Mouse (Mus musculus): ENCODE measurements around the gene Bicc1. TPM values are rescaled to one million over a fixed set of nuclear protein-coding genes. Genes with fewer than 3 reads are reported as not detected.

Gene Bicc1
- 2.9 and 3.1 TPM in 2 replicates for polyA plus RNA-seq (2015; fragmentation: Nextera tagmentation; extraction: Ambion mirVana)

DNA sequence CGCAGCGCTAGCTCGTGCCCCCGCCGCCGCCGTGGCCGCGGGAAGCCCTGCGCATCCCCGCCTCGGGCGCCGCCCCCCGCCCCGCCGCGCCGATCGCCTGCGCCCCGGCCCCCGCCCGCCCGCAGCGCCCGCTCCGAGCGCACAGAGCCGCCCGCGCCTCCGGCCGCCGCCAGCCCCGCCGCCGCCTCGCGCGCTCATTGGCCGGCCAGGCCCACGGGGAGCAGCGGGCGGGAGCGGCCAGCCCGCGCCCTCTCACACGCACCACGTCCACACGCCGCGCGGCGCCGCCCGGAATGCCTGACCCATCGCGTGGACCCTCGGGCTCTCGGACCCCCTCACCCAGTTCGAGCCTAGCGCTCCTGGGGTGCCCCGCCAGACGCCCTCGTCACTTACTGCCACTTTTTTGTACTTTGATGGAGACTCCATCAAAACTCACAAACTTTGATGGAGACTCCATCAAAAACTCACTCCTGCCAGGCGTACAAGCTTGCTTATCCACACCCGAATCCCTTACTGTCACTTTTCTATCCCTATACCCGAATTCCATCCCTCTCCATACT lies at the start of gene Bicc1:
Bicc1 (minus strand) TSS at position 25 of the 560 bp plus-strand sequence.
- DNase-seq (ENCODE audit: low spot score): no peak

DNA sequence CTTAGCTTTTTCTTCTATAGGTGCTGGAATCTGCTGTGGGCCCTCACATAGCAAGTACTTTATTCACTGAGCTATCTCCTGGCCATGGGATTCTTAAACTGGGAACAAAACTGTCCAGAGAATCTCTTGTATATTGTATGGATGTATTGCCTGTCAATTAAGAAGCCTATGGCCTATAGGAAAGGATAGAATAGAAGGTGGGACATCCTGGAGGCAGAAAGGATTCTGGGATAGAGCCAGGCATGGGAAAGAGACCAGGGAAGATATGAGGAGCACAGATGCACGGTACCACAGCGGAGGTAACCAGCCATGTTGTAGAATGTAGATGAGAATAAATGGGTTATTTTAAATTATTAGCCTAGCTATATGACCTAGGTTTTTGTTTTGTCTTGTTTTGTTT lies 42.0 kb upstream of the Bicc1 start:
- no peak for DNase-seq (ENCODE audit: low spot score)

- DNase-seq (ENCODE audit: low spot score): no peak
Measured at GRCm38 (mm10) chr10:71200964-71201363, 41.5 kb upstream of the Bicc1 start.

GRCm38 (mm10) chr10:71198676-71199075 lies 39.2 kb upstream of the Bicc1 start:
- DNase-seq (ENCODE audit: low spot score): no peak

DNA sequence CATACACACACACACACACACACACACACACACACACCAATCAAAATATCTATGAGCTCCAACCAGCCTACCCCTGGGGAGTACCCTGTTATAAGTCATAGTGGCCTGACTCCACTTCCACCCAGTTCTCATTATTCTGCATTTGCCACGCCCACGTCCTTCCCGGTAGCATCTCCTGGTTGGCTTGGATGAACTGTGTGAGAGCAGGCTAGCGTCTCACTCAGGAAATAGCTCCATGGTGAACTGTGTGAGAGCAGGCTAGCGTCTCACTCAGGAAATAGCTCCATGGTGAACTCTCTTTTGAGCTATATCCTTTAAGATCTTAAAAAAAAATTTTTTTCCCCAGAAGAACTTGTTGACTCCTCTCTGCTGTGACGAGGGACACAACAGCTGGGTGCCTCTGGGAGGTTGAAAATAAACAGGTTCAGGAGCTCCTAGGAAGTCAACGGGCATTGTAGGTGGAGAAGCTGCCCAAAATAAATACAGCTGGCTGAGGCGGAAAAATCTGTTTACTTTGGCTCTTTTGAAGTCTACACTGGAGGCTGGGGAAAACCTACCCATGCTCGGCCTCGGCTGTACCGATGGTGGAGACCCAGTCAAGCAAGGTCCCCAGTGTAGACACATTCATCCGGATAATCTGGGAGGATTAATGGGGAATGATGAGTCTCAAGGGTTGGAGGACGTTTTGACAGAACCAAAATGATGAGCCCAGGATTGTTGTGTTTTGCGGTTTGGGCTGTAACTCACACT lies 37.7 kb upstream of the Bicc1 start:
- DNase-seq (ENCODE audit: low spot score): no peak

- no peak for DNase-seq (ENCODE audit: low spot score)
Measured at GRCm38 (mm10) chr10:71195501-71195900, 36.0 kb upstream of the Bicc1 start.

DNA sequence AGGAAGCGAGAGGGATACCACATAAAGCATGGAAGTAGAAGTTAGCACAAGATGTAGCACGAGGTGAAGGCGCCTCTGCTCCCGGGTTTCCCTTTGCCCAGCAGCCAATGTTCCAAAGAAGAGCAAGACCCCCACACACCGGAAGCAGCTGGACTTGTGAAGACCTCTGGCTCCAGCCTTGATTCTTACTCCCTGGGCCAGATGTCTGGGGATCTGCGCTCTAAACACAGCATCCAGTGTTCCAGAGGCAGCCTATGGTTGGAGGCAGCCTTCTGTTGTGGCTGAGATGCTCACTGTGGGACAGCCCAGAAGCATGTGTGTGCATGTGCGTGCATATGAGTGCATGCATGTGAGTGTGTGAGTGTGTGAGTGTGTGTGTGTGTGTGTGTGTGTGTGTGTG lies 35.2 kb upstream of the Bicc1 start:
- DNase-seq (ENCODE audit: low spot score): no peak

DNA sequence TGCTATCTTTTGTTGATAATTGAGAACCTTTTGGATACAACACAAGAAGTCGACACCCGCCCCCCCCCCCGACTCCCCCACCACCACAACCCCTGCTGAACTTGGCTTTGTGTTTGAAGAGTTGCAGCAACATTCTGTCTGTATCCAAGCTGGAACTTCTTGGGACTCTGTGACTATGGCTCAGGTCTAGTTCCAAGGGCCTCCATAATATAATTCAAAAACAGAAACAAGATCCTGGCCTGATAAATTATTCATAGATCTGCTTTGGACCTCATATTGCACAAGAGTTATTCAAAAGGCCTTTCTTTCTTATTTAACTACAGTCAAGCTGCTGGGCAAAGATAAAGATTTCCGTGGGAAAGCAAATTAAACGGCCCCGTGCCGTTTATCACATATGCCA lies 33.8 kb upstream of the Bicc1 start:
- no peak for DNase-seq (ENCODE audit: low spot score)

GRCm38 (mm10) chr10:71192886-71193285 lies 33.4 kb upstream of the Bicc1 start:
- DNase-seq (ENCODE audit: low spot score): no peak

- no peak for DNase-seq (ENCODE audit: low spot score)
Measured at GRCm38 (mm10) chr10:71188681-71189080, 29.2 kb upstream of the Bicc1 start.

DNA sequence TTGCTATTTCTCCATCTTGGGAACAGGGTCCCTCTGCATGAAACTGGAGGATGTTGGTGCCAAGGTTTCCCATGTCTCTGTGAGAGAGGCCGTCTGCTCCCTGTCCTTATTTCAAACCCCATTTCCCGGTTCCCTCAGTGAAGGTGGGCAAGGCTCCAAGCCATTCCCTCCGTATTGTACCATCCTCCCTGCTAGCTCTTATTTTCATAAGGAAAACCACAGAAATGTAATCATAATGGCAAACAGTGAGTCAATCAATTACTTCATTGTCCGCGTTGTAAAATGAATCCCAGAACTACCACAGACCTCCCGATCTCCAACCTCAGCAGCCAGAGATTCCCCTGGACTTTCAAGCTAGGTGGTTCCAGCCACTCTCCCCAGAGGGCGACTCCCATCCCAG lies 25.6 kb upstream of the Bicc1 start:
- no peak for DNase-seq (ENCODE audit: low spot score)

GRCm38 (mm10) chr10:71183339-71184031 lies 24.0 kb upstream of the Bicc1 start:
- no peak for DNase-seq (ENCODE audit: low spot score)

DNA sequence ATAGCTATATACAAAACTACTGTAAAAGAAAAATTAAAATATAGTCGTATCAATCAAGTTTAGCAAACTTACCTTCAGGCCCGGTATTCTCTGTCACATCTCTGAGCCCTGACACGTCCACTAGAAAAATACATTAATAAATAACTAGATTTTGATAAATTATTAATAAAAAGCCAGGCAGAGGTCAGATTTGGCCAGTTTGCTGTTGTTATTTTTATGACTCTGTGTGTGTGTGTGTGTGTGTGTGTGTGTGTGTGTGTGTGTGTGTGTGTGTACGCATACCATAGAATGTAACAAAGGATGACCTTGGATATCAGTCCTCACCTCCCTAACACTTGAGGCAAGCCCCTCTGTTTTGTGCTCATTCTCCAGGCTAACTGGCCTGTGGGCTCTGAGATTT lies 22.4 kb upstream of the Bicc1 start:
- no peak for DNase-seq (ENCODE audit: low spot score)

DNA sequence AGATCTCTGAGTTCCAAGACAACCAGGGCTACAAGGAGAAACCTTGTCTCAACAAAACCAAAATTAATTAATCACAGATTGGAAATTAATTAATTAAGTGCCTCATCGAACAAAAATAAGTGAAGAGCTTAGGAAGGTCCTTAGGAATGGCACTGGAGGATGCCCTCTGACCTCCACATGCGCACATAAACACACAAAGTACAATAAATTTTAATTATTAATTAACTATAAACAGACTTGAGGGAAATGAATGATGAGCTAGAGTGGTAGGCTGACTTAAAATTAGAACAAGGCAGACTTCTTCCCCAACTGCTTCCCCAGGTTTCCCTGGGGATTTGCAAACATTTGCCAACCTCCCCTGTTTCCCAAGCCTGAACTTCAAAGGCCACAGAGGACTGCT lies 21.6 kb upstream of the Bicc1 start:
- DNase-seq (ENCODE audit: low spot score): no peak

GRCm38 (mm10) chr10:71180057-71180456 lies 20.6 kb upstream of the Bicc1 start:
- no peak for DNase-seq (ENCODE audit: low spot score)

GRCm38 (mm10) chr10:71177201-71177600 lies 17.7 kb upstream of the Bicc1 start:
- no peak for DNase-seq (ENCODE audit: low spot score)

DNA sequence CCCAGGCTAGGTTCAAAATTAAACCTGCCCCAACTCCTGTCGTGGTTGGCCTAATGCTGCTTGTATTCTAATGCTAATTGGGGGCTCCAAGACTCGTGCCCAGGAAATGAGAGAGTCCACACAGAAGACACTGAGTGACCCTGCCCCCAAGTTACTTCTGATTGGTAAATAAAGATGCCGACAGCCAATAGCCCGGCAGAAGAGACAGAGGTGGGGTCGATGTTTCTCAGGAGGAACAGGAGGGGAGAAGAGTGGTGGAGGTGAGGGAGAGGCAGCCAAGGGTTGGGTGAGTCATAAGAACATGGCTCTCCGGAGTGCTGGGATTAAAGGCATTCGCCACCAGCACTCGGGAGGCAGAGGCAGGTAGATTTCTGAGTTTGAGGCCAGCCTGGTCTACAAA lies 16.8 kb upstream of the Bicc1 start:
- no peak for DNase-seq (ENCODE audit: low spot score)

DNA sequence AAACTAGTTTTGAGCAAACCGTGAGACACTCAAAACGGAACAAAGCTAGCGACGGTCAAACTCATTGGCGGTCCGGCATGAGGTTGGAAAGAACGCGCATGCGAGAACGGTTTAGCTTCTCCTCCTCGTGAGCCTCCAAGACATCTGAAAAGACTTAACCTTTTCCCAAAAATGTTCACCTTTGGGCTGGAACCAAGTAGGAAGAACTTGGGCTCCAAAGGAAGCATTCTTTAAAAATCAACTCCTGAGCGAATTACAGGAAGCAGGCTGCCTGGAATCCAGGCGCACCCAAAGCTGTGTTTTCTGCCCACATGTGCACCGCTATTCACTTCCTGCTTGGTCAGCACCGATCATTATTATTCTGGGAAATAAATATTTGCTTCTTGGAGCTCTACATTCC lies 15.8 kb upstream of the Bicc1 start:
- no peak for DNase-seq (ENCODE audit: low spot score)

- DNase-seq (ENCODE audit: low spot score): no peak
Measured at GRCm38 (mm10) chr10:71171414-71171813, 11.9 kb upstream of the Bicc1 start.

DNA sequence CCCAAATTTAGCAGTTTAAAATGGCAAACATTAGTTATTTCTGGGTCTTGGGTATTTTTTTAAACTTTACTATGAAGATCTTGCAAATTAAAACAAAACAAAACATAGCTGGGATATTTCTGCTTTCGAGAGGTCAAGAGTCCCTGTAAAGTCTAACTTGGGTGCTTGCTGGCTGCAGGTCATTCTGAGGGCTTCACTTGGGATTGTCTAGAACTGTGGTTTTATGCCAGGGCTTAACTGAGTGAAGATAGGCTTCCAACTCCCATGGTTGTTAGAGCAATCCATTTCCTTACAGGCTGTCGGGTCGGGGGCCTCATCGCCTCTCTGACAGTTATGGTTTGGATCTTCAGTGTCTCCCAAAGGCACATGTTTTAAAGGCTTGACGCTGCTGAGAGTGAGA lies 11.3 kb upstream of the Bicc1 start:
- DNase-seq (ENCODE audit: low spot score): no peak

GRCm38 (mm10) chr10:71169811-71170210 lies 10.3 kb upstream of the Bicc1 start:
- no peak for DNase-seq (ENCODE audit: low spot score)

GRCm38 (mm10) chr10:71169171-71169570 lies 9.7 kb upstream of the Bicc1 start:
- DNase-seq (ENCODE audit: low spot score): no peak

GRCm38 (mm10) chr10:71160449-71160848 lies 949 bp upstream of the Bicc1 start:
- no peak for DNase-seq (ENCODE audit: low spot score)
